Mouse (Mus musculus) G1E-ER4 (cell line): Measurements from ENCODE around the gene Dcun1d2. TPM values are rescaled to one million over a fixed set of nuclear protein-coding genes. Genes with fewer than 3 reads are reported as not detected.

Experiments
- GATA1 ChIP-seq: IDR thresholded peaks from one replicate; pipeline ENCODE4 v1.8.0; 2012; ENCODE audit warnings: low read length, inconsistent platforms
- polyA plus RNA-seq: library from polyadenylated mRNA; stranded (reverse); fragments of >175 nt; gene quantifications from 2 replicates; pipeline ENCODE4 v1.2.3, GENCODE M21; 2012

Dcun1d2 gene
- polyA plus RNA-seq = 2.4 and 4.0 TPM in 2 replicates

GRCm38 (mm10) chr8:13287692-13288623 lies at the start of gene Dcun1d2, which contains the start of gene Tmco3:
Dcun1d2 (minus strand) TSS chr8:13288131.
Tmco3 (plus strand) TSS chr8:13288190.
- no peak for TF ChIP-seq GATA1

- TF ChIP-seq GATA1 = no peak
Observed at GRCm38 (mm10) chr8:13337678-13338077, 49.7 kb upstream of the Dcun1d2 start.

- TF ChIP-seq GATA1 = no peak
Observed at GRCm38 (mm10) chr8:13334671-13335070, 46.7 kb upstream of the Dcun1d2 start.

GRCm38 (mm10) chr8:13326598-13326997 lies 38.7 kb upstream of the Dcun1d2 start:
- TF ChIP-seq GATA1 = no peak

GRCm38 (mm10) chr8:13316671-13317070 lies 28.7 kb upstream of the Dcun1d2 start:
- TF ChIP-seq GATA1 = no peak

- no peak for TF ChIP-seq GATA1
Observed at GRCm38 (mm10) chr8:13314922-13315321, 27.0 kb upstream of the Dcun1d2 start.

GRCm38 (mm10) chr8:13306916-13307315 lies 19.0 kb upstream of the Dcun1d2 start:
- TF ChIP-seq GATA1 = no peak

- no peak for TF ChIP-seq GATA1
Observed at GRCm38 (mm10) chr8:13306309-13306909, 18.5 kb upstream of the Dcun1d2 start.

- TF ChIP-seq GATA1 = no peak
Observed at GRCm38 (mm10) chr8:13305884-13306283, 18.0 kb upstream of the Dcun1d2 start.

GRCm38 (mm10) chr8:13305459-13305858 lies 17.5 kb upstream of the Dcun1d2 start:
- no peak for TF ChIP-seq GATA1

- TF ChIP-seq GATA1 = no peak
Observed at GRCm38 (mm10) chr8:13301036-13301435, 13.1 kb upstream of the Dcun1d2 start.

- no peak for TF ChIP-seq GATA1
Observed at GRCm38 (mm10) chr8:13299571-13299970, 11.6 kb upstream of the Dcun1d2 start.

- no peak for TF ChIP-seq GATA1
Observed at GRCm38 (mm10) chr8:13293677-13294470, 5.9 kb upstream of the Dcun1d2 start.

- no peak for TF ChIP-seq GATA1
Observed at GRCm38 (mm10) chr8:13292364-13292763, 4.4 kb upstream of the Dcun1d2 start.

GRCm38 (mm10) chr8:13288646-13289045 lies 715 bp upstream of the Dcun1d2 start:
- TF ChIP-seq GATA1 = no peak

GRCm38 (mm10) chr8:13287304-13287691 lies 633 bp downstream of the Dcun1d2 start:
- TF ChIP-seq GATA1 = no peak
